Mouse (Mus musculus) myocyte (in vitro differentiated cells): ENCODE measurements around the gene Scube1.

Source experiments
- CEBPB ChIP-seq: IDR thresholded peaks from 2 replicates; pipeline ENCODE4 v1.6.1; 2011; ENCODE audit warnings: mild to moderate bottlenecking, moderate library complexity; ENCODE audit not compliant: poor library complexity, insufficient read depth, severe bottlenecking
- E2F4 ChIP-seq: IDR thresholded peaks from one replicate; pipeline ENCODE4 v1.6.1; 2011; ENCODE audit warnings: mild to moderate bottlenecking, control low read depth, moderate library complexity; ENCODE audit not compliant: insufficient read depth
- MAX ChIP-seq: IDR thresholded peaks from one replicate; pipeline ENCODE4 v1.6.1; 2011; ENCODE audit warnings: low read depth, mild to moderate bottlenecking, control low read depth
- MYOD1 ChIP-seq, 3 experiments: IDR thresholded peaks; one replicate each; pipeline ENCODE4 v1.6.1; 2011; ENCODE audit warnings: control low read depth in 2 of 3, low read depth in 2 of 3, mild to moderate bottlenecking in 2 of 3, moderate library complexity in 1 of 3; ENCODE audit not compliant: insufficient read length in 2 of 3, control insufficient read depth in 1 of 3
- MYOG ChIP-seq, 3 experiments: IDR thresholded peaks; one replicate each; pipeline ENCODE4 v1.6.1; 2011; ENCODE audit warnings: control low read depth in 2 of 3, low read depth in 2 of 3, mild to moderate bottlenecking in 2 of 3; ENCODE audit not compliant: insufficient read length in 2 of 3, control insufficient read depth in 1 of 3, insufficient read depth in 1 of 3
- POLR2A ChIP-seq: IDR thresholded peaks from one replicate; pipeline ENCODE4 v1.6.1; 2011; ENCODE audit warnings: low read depth, mild to moderate bottlenecking, control low read depth, moderate library complexity; ENCODE audit not compliant: insufficient read length
- POLR2AphosphoS2 ChIP-seq: IDR thresholded peaks from one replicate; pipeline ENCODE4 v1.6.1; 2011; ENCODE audit warnings: low read depth, control low read depth; ENCODE audit not compliant: insufficient read length
- REST ChIP-seq: IDR thresholded peaks from one replicate; pipeline ENCODE4 v1.6.1; 2011; ENCODE audit warnings: mild to moderate bottlenecking, control low read depth, moderate library complexity; ENCODE audit not compliant: insufficient read depth, insufficient read length
- SRF ChIP-seq: IDR thresholded peaks from one replicate; pipeline ENCODE4 v1.6.1; 2011; ENCODE audit warnings: low read depth; ENCODE audit not compliant: control insufficient read depth, insufficient read length
- TCF12 ChIP-seq: IDR thresholded peaks from one replicate; pipeline ENCODE4 v1.6.1; 2011; ENCODE audit warnings: mild to moderate bottlenecking, control low read depth; ENCODE audit not compliant: poor library complexity, insufficient read depth, severe bottlenecking
- TCF3 ChIP-seq: IDR thresholded peaks from one replicate; pipeline ENCODE4 v1.6.1; 2011; ENCODE audit warnings: low read depth, control low read depth; ENCODE audit not compliant: insufficient read length
- USF1 ChIP-seq: IDR thresholded peaks from one replicate; pipeline ENCODE4 v1.6.1; 2011; ENCODE audit warnings: low read depth, mild to moderate bottlenecking, control low read depth, moderate library complexity

- TF ChIP-seq POLR2A, result no peak
- no peak for TF ChIP-seq CEBPB
- TF ChIP-seq MAX, result no peak
- TF ChIP-seq POLR2AphosphoS2, result no peak
- TF ChIP-seq E2F4, result no peak
- no peak for TF ChIP-seq MYOD1 (IDR thresholded peaks at IDR 0.05; ENCODE audit: control insufficient read depth in 1 of 3, insufficient read length in 2 of 3, low read depth in 2 of 3)
- no peak for TF ChIP-seq USF1
- TF ChIP-seq MYOG (IDR thresholded peaks at IDR 0.05; ENCODE audit: control insufficient read depth in 1 of 3, insufficient read depth in 1 of 3, insufficient read length in 2 of 3, low read depth in 2 of 3), result no peak
- TF ChIP-seq TCF12, result no peak
- TF ChIP-seq SRF, result no peak
- TF ChIP-seq REST, result no peak
- TF ChIP-seq TCF3, result no peak
These were observed 41.7 kb downstream of the Scube1 start for GRCm38 (mm10) chr15:83683051-83683561.
